Mouse (Mus musculus) lung, adult 2 months (tissue): Measurements from ENCODE around the gene Olfr1394. TPM values are rescaled to one million over a fixed set of nuclear protein-coding genes. Genes with fewer than 3 reads are reported as not detected.

ENCODE experiments used
- DNase-seq: peaks from one replicate; pipeline ENCODE4 v3.0.0; 2022
- H3K4me1 ChIP-seq: fragments of 200-500 bp; 2 replicates; pipeline ENCODE4 v1.6.1; 2011; ENCODE audit warnings: low read length; ENCODE audit not compliant: control insufficient read depth, insufficient read depth
- H3K4me3 ChIP-seq: fragments of 200-500 bp; replicated peaks from 2 replicates; pipeline ENCODE3; 2011; ENCODE audit warnings: low read depth, mild to moderate bottlenecking, control low read depth, low read length; ENCODE audit errors: extremely low read depth
- CTCF ChIP-seq: fragments of 200-500 bp; IDR thresholded peaks from 2 replicates; pipeline ENCODE4 v1.5.1; 2011; ENCODE audit warnings: mild to moderate bottlenecking, low read length, control low read depth; ENCODE audit not compliant: insufficient read depth
- POLR2A ChIP-seq: fragments of 200-500 bp; IDR thresholded peaks from 2 replicates; pipeline ENCODE4 v1.6.1; 2011; ENCODE audit warnings: low read depth, mild to moderate bottlenecking, control low read depth, low read length, borderline replicate concordance; ENCODE audit errors: extremely low read depth
- WGBS: fragments of 180-500 bp; shearing (Covaris S2); methylation state at CpG from one replicate; pipeline ENCODE4 v1.1.7; 2018; 5-methylcytosine and 5-hydroxymethylcytosine counted together
- polyA plus RNA-seq: library from polyadenylated mRNA; depleted of rRNA; stranded (reverse); fragments of >200 nt; gene quantifications from 2 replicates; pipeline ENCODE4 v1.2.3, GENCODE M21; 2012; rRNA removed

Olfr1394 gene
- not detected in 2 replicates for polyA plus RNA-seq

- Histone ChIP-seq H3K4me3 (no peak within 1 kb of the TSS), H3K4me1 (no peaks in the 10 kb centered on the region)
- no peak for TF ChIP-seq POLR2A
- no peak for TF ChIP-seq CTCF
- 77% methylated on average over 1 of the region's 1 CpGs for WGBS
- no peak for DNase-seq
These were observed at the start of gene Olfr1394 for GRCm38 (mm10) chr11:49154077-49154476. Gene Olfr1394, plus strand, starts transcription at chr11:49154377.

GRCm38 (mm10) chr11:49105752-49106151 lies 48.4 kb upstream of the Olfr1394 start:
- WGBS: 63% methylated on average over 1 of the region's 1 CpGs
- no peak for DNase-seq

GRCm38 (mm10) chr11:49107650-49108537 lies 46.3 kb upstream of the Olfr1394 start:
- Histone ChIP-seq H3K4me1 (no peaks in the 10 kb centered on the region), H3K4me3 (no peak overlapping the region)
- DNase-seq: no peak
- TF ChIP-seq POLR2A: no peak
- TF ChIP-seq CTCF: no peak
- WGBS: 57% methylated on average over 10 of the region's 10 CpGs

More at GRCm38 (mm10) chr11:49105752-49106151, 48.4 kb upstream of the Olfr1394 start:
- Histone ChIP-seq H3K4me1 (peaks cover 5% of the 10 kb centered on the region), H3K4me3 (no peak overlapping the region)
- TF ChIP-seq POLR2A: no peak
- TF ChIP-seq CTCF: no peak

- Histone ChIP-seq H3K4me1 (no peaks in the 10 kb centered on the region), H3K4me3 (no peak overlapping the region)
- WGBS: 30% methylated on average over 1 of the region's 1 CpGs
- DNase-seq: no peak
- TF ChIP-seq CTCF (peak; percentile 69), POLR2A (no peak)
These were observed 45.3 kb upstream of the Olfr1394 start for GRCm38 (mm10) chr11:49108833-49109232.

- no peak for DNase-seq
- 71% methylated on average over 1 of the region's 1 CpGs for WGBS
- H3K4me3 ChIP-seq: no peak overlapping the region
- TF ChIP-seq POLR2A: no peak
- no peak for TF ChIP-seq CTCF
- H3K4me1 ChIP-seq: no peaks in the 10 kb centered on the region
These were observed 43.2 kb upstream of the Olfr1394 start for GRCm38 (mm10) chr11:49111000-49111399.

- no peak for DNase-seq
- 71% methylated on average over 6 of the region's 6 CpGs for WGBS
- H3K4me1 ChIP-seq: no peaks in the 10 kb centered on the region
- TF ChIP-seq POLR2A (no peak), CTCF (no peak)
- no peak overlapping the region for H3K4me3 ChIP-seq
These were observed 41.5 kb upstream of the Olfr1394 start for GRCm38 (mm10) chr11:49112624-49113219.

- TF ChIP-seq CTCF: no peak
- TF ChIP-seq POLR2A: no peak
- WGBS: 33% methylated on average over 2 of the region's 2 CpGs
- Histone ChIP-seq H3K4me1 (no peaks in the 10 kb centered on the region), H3K4me3 (no peak overlapping the region)
- no peak for DNase-seq
These were observed 40.0 kb upstream of the Olfr1394 start for GRCm38 (mm10) chr11:49114158-49114557.

GRCm38 (mm10) chr11:49114774-49115173 lies 39.4 kb upstream of the Olfr1394 start, which contains the start of gene Olfr1396:
Gene Olfr1396, minus strand, starts transcription at chr11:49114874.
- no peak for DNase-seq
- no peak for TF ChIP-seq POLR2A
- no peak for TF ChIP-seq CTCF
- Histone ChIP-seq H3K4me1 (no peaks in the 10 kb centered on the region), H3K4me3 (no peak within 1 kb of the TSS)

- no peak overlapping the region for H3K4me3 ChIP-seq
- DNase-seq: no peak
- no peaks in the 10 kb centered on the region for H3K4me1 ChIP-seq
- no peak for TF ChIP-seq POLR2A
- WGBS: 65% methylated on average over 3 of the region's 3 CpGs
These were observed 34.5 kb upstream of the Olfr1394 start for GRCm38 (mm10) chr11:49119635-49120034.

- WGBS: 82% methylated on average over 2 of the region's 2 CpGs
- Histone ChIP-seq H3K4me1 (no peaks in the 10 kb centered on the region), H3K4me3 (no peak overlapping the region)
- TF ChIP-seq POLR2A (no peak), CTCF (no peak)
- DNase-seq: no peak
These were observed 30.0 kb upstream of the Olfr1394 start for GRCm38 (mm10) chr11:49124169-49124568.
